In the genomic region with DNA sequence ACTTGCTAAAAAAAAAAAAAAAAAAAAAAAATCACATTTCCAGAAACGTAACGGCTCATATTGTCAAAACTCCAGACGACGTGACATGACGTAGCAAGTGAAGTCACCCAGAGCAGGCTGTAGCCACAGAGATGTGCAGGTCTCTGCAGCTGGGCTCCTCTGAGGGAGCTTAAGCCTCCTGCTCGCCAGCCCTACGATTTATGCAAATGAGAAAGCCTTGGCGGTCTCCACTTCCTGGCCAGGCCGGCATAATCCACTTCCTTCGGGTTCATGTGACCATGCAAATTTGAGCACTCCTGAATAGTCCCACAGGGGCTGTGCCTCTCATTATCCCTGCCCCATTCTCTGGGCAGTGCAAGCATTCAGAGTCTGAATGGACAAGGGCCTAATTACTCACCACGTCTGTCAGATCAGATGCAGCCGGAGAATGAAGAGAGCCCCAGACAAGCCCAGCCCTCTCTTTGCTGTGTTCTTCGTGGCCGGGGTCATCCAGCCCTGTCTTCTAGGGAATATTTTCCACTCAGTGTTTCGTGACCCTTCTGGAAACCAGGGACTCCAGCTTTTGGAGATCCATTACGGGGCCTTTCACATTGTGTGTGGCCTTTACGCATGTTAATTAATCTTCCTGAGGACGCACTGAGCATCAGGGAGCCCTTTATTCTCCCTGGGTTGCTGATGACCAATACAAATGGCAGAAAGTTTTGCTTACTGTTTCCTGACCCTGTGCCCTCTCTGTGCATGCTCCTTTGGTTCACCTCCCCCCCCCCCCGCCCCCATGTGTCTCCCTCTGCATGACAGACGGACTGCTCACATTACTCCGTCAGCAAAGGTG, we compare ENCODE assay signal across 8 mouse cellular contexts.
DNase-seq lines count a peak whose midpoint lies in the region; ATAC-seq and TF ChIP-seq lines count a peak whose summit lies in the region.

No protein-coding gene starts in this region.

- peak overlapping the region; percentile 25; the same call in 1 of the 2 replicates for H3K4me2 ChIP-seq in lung, postnatal 0 days (replicated peaks; ENCODE audit: low read depth, low read length)
- peak overlapping the region; percentile 45 for H3K4me2 ChIP-seq in embryonic facial prominence, embryonic 13.5 days

- peak; percentile 54 for ATAC-seq in lung, postnatal 0 days
- ATAC-seq in embryonic facial prominence, embryonic 13.5 days (ENCODE audit: insufficient number of reproducible peaks, insufficient read depth, low FRiP score, low TSS enrichment, low read depth) = peak; percentile 63; the same call in 1 of the 2 replicates
- ATAC-seq in hematopoietic stem cell, adult 5-6 weeks (replicated peaks in 1 of 2; ENCODE audit: insufficient read depth in 1 of 2, low FRiP score in 2 of 2, low TSS enrichment in 1 of 2, low read depth in 1 of 2, poor library complexity in 2 of 2, severe bottlenecking in 2 of 2) = peak; percentile 93 to 97

- H3K4me1 ChIP-seq in lung, postnatal 0 days (ENCODE audit: insufficient read depth, low read depth, low read length) = no peaks in the 10 kb centered on the region
- H3K4me1 ChIP-seq in embryonic facial prominence, embryonic 13.5 days = peaks cover 47% of the 10 kb centered on the region

- WGBS in lung, postnatal 0 days = 34% methylated on average over 20 of the region's 21 CpGs
- 16% methylated on average over 21 of the region's 21 CpGs for WGBS in embryonic facial prominence, embryonic 13.5 days

- peak; percentile 27 for DNase-seq in lung, postnatal 0 days (ENCODE audit: low spot score)
- no peak for DNase-seq in lung, postnatal 36 days
- peak; percentile 20 to 52 for DNase-seq in layer of hippocampus, adult 18-20 months (ENCODE audit: low spot score in 2 of 2)
- DNase-seq in lung, postnatal 4 days = peak; percentile 28 to 41
- DNase-seq in right cerebral cortex, postnatal 36 days (ENCODE audit: low spot score in 2 of 2) = peak; percentile 30 to 44
- no peak for DNase-seq in urinary bladder, postnatal 25 days (ENCODE audit: low spot score)

- no peak overlapping the region for H3K9ac ChIP-seq in lung, postnatal 0 days (replicated peaks; ENCODE audit: low read depth)
- H3K9ac ChIP-seq in embryonic facial prominence, embryonic 13.5 days = no peak overlapping the region

- no peaks in the 10 kb centered on the region for H3K36me3 ChIP-seq in lung, postnatal 0 days (ENCODE audit: insufficient read depth, low read length)
- H3K36me3 ChIP-seq in embryonic facial prominence, embryonic 13.5 days = no peaks in the 10 kb centered on the region

- TF ChIP-seq CTCF in lung, postnatal 0 days (IDR thresholded peaks at IDR 0.05) = no peak

- TF ChIP-seq EP300 in lung, postnatal 0 days (IDR thresholded peaks at IDR 0.05) = no peak

- H3K4me3 ChIP-seq in lung, postnatal 0 days (ENCODE audit: low read depth, low read length) = no peak overlapping the region
- H3K4me3 ChIP-seq in embryonic facial prominence, embryonic 13.5 days = peak overlapping the region; percentile 5; the same call in 1 of the 2 replicates

- H3K9me3 ChIP-seq in lung, postnatal 0 days (ENCODE audit: low read length) = no peaks in the 10 kb centered on the region
- no peaks in the 10 kb centered on the region for H3K9me3 ChIP-seq in embryonic facial prominence, embryonic 13.5 days

- H3K27me3 ChIP-seq in lung, postnatal 0 days (replicated peaks; ENCODE audit: insufficient read depth, low read length) = no peaks in the 10 kb centered on the region
- 0 out of 2 replicates have a peak, but pooled peaks cover 5% of the 10 kb centered on the region for H3K27me3 ChIP-seq in embryonic facial prominence, embryonic 13.5 days

- no peak overlapping the region for H3K27ac ChIP-seq in lung, postnatal 0 days (ENCODE audit: low read length)
- H3K27ac ChIP-seq in embryonic facial prominence, embryonic 13.5 days = no peak overlapping the region

Comparison
In these comparisons a context has a peak if more than half of its experiments do, and no peak if none do; other contexts are left out.
1. DNase-seq: peak in lung, postnatal 0 days (single experiment), layer of hippocampus, adult 18-20 months (2 of 2), lung, postnatal 4 days (2 of 2) and right cerebral cortex, postnatal 36 days (2 of 2); none in lung, postnatal 36 days (single experiment) and urinary bladder, postnatal 25 days (single experiment).
2. Peak in every context shown above with its lines, with median percentiles within 50 percentile points of each other: ATAC-seq.